Mouse (Mus musculus) ES-E14 (cell line): ENCODE measurements around the gene Rara.

ENCODE experiments used
- CHD2 ChIP-seq: IDR thresholded peaks from 2 replicates; pipeline ENCODE4 v1.6.1; 2014; ENCODE audit warnings: mild to moderate bottlenecking, low read depth, low read length, inconsistent platforms
- ZNF384 ChIP-seq: IDR thresholded peaks from 2 replicates; pipeline ENCODE4 v1.6.1; 2012; ENCODE audit warnings: low read depth, low read length, inconsistent platforms

DNA sequence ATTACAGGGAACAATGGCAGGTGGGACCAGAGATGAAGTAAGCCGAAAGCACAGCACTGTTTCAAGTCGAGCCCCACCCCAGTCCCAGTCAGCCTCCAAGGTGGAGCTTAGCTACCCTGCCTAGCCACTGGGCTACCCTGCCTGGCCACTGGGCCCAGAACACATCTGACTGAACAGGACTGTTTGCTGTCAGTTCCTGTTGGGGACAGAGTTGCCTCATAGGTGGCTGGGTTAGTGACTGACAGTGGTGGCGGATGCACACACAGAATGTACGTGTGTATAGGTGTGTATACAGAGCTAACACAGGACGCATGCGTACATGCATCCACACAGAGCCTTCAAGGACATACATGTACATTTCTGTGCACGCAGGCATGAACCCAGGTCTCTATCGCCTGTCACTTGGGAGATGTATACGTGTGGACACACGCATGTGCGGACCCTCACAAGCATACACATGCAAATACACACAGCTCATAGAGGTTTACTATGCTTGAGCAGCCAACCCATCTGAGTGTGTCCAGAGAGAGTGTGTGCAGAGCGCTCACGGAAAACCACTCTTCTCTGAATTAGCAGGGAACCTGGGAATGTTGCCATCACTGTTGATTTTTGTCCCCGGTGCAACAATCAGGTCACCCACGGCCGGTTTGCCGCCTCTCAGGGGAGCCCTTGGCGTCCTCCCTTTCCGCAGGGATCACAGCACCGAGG is 53.8 kb downstream of the Rara start:
- TF ChIP-seq ZNF384 (no peak), CHD2 (no peak)
